Mouse (Mus musculus) adrenal gland, adult 8-10 months (tissue): ENCODE results near the gene Gm20388. TPM values are rescaled to one million over a fixed set of nuclear protein-coding genes. Genes with fewer than 3 reads are reported as not detected.

Experiments used
- DNase-seq: peaks from one replicate; pipeline ENCODE4 v3.0.0; 2022
- total RNA-seq, 4 experiments: library from RNA; stranded (reverse); gene quantifications; 2 replicates each; pipeline ENCODE4 v1.2.4; 2022

The Gm20388 gene
- total RNA-seq, 4 experiments from 2014 or later = 1.7 to 16.9 (median 5.8) TPM

- DNase-seq = no peak
These were observed 531.8 kb downstream of the Gm20388 start for GRCm38 (mm10) chr8:120442306-120443003.

DNA sequence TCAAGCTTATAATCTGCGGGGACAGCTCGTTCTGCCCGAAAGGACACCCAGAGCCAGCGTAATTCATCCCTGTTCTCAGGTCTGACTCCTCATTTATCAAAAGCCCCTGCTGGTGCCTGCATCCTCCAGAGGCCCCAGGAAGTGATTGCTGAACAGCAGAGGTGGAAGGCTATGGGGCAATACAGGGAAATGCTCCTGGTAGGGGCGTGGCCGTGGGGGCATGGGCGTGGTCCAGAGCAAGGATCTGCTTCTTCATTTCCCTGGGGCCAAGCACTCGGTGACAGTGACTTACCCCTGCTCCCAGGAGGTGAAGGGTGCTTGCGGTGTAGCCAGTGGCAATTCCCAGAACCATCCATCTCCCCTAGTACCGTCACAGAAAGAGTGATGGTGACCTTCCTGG lies 534.6 kb downstream of the Gm20388 start:
- no peak for DNase-seq

DNA sequence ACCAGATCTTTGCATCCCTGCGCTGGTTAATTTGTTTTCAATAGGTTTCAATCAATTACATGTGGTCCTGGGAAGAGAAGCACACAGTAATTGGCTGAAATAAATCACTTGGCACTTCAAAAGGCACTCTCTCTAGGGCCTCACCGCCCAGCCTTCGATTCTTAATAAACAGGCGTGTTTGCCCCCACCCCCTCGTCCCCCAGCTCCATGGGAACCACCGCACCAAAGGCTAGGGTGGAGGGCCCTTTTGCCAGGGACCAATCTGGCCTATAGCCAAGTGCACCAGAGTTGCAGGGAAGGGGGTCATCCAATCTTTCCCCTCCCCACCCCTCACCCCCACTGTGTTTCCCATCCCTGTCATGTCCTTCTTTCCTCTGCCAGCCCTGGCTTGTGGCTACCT lies 537.5 kb downstream of the Gm20388 start:
- no peak for DNase-seq

DNA sequence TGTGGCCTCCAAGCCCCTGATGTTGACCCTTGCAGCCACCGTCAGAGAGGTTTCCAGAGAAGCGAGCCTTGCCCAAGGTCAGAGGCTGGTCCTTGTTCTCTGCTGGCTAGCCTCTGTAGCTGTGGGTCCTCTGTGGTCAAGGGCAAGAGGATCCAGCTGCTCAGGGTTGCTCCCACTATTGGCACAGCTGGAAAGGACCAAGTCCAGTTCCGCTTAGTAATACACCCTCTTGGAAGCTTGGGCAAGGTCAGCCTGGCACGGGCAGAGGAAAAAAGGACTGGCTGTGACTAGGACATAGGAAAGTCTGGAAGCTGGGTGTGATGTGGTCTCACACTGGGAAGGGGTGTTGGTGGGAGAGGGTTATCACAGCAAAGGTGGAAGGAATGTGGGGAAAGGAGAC lies 538.5 kb downstream of the Gm20388 start:
- DNase-seq = peak; percentile 90

GRCm38 (mm10) chr8:120449608-120450031 lies 539.0 kb downstream of the Gm20388 start:
- DNase-seq = no peak

DNA sequence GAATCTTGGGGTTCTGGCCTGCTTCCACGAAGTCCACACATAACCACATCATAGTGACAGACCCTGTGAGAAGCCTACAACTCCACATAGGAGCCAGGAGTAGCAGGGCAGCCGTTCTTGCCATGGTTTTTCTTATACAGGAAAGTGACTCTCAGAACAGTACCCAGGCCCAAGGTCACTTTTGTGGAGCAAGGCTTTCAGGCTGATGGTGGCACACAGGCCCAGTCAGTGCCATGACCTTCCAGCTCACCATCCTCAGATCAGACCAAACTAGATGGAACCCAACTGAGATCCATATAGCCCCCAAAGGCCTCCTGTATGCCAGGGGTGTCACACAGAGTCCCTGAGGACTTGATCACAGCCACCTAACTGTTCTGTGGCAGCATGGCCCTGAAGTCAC lies 541.5 kb downstream of the Gm20388 start:
- DNase-seq = no peak

- no peak for DNase-seq
These were observed 543.8 kb downstream of the Gm20388 start for GRCm38 (mm10) chr8:120454404-120454803.

DNA sequence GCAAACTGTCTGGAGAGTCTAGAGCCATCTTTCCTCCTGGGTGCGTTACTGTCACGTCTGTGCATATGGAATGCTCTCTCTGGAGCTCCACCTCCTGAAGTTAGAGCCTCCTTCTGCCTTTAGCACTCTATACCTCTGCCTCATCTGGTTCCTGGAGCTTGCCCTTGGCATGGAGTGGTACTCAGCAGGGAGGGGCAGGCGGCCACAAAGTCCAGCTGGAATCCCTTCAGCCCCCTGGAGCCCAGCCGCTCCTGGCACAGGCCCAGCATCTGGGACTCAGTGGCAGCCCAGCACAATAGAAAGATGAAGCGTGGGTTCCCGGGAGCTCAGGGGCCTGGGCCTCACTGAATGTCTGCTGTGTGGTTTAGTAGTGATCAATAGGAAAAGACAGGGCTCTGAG lies 549.7 kb downstream of the Gm20388 start:
- DNase-seq = no peak

DNA sequence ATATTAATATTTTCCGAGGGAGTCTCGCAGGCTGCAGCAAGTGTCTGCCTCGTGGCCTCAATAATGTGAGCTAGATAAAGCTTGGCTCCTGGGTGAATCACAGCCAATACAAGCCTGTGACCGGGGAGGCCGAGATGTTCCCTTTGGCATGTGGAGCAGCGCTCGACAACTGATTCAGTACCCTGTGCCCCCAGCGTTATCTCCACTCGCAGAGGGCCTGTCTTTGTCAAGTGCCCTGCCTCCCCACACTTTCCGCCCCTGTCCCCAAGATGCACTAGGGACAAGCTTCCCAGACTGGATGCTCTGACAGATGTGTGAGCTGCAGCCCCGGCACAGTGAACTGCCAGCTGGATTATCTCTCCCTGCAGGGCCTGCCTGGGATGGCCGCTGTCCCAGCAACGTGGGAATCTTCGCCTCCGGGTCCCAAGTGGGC lies 551.5 kb downstream of the Gm20388 start:
- DNase-seq = no peak

- DNase-seq = no peak
These were observed 552.0 kb downstream of the Gm20388 start for GRCm38 (mm10) chr8:120462611-120463010.

GRCm38 (mm10) chr8:120463918-120464584 lies 553.4 kb downstream of the Gm20388 start:
- no peak for DNase-seq

DNA sequence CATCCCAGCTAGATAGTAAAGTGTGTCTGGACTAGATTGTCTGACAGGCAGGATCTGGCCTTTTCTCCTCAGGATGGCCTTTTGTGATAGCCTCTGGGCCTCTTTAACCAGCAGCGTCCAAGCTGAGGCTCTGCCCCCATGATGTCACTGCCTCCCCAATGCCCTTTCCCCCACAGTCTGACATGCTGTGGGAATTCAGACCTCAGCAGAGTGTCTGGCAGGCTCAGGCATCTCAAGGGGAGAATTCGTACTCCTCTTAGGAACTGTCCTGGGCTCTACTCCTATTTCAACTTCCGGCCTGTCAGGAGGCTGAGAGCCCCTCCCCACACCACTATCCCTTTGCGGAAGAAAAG lies 553.9 kb downstream of the Gm20388 start:
- DNase-seq = no peak

- DNase-seq = no peak
These were observed 555.1 kb downstream of the Gm20388 start for GRCm38 (mm10) chr8:120465710-120466109.

- DNase-seq = no peak
These were observed 555.6 kb downstream of the Gm20388 start for GRCm38 (mm10) chr8:120466266-120466665.

- DNase-seq = no peak
These were observed 557.0 kb downstream of the Gm20388 start for GRCm38 (mm10) chr8:120467598-120467997.

GRCm38 (mm10) chr8:120470170-120470569 lies 559.5 kb downstream of the Gm20388 start:
- DNase-seq = no peak

DNA sequence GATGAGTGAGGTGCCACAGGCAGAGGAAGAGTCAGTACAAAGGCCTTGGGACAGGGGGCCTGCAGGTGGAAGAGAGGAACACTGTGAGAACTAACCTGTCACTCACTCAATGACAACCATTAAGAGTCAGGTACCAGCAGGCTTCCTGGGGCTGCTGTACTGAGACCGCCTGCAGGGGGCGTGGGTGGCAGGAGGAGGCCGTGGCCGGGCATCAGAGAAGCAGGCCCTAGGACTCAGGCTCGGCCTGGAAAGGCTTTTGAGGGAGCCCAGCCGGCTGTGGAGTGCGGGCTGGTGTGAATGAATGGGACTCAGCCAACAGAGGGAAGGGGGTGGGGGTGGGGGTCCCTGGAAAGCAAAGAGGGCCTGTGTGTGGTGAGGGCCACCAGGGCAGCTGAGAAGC lies 560.5 kb downstream of the Gm20388 start:
- no peak for DNase-seq

- DNase-seq = no peak
These were observed 561.1 kb downstream of the Gm20388 start for GRCm38 (mm10) chr8:120471752-120472151.

GRCm38 (mm10) chr8:120472230-120472629 lies 561.6 kb downstream of the Gm20388 start:
- DNase-seq = no peak

DNA sequence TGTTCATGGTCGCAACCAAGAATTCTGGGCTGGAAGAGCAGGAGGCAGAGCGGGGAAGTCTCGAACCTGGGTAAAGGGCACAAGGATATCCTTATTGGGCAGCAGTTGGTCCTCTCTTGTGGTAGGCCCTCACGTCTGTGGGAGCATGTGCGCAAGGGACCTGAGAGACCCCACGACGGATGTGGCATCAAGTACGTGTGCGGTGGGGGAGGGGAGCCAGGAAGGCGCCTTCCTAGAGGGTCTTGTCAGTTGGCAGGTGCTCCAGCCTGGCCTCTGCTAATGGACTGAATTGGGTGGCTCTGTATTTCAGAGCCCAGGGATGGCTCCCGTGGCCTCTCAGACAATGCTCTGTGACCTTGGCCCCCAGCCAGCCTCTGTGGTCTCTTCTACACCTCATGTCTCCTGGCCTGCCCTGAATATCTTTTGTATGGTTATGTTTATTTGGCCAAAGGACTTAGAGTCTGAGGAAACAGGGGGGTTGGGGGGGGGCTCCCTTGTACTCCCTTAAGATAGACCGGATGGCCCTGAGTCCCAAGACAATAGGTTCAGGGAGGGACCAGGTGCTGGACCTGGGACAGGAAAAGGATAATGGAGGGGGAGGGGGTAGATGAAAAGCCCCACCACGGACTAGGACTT lies 563.2 kb downstream of the Gm20388 start:
- DNase-seq = no peak

DNA sequence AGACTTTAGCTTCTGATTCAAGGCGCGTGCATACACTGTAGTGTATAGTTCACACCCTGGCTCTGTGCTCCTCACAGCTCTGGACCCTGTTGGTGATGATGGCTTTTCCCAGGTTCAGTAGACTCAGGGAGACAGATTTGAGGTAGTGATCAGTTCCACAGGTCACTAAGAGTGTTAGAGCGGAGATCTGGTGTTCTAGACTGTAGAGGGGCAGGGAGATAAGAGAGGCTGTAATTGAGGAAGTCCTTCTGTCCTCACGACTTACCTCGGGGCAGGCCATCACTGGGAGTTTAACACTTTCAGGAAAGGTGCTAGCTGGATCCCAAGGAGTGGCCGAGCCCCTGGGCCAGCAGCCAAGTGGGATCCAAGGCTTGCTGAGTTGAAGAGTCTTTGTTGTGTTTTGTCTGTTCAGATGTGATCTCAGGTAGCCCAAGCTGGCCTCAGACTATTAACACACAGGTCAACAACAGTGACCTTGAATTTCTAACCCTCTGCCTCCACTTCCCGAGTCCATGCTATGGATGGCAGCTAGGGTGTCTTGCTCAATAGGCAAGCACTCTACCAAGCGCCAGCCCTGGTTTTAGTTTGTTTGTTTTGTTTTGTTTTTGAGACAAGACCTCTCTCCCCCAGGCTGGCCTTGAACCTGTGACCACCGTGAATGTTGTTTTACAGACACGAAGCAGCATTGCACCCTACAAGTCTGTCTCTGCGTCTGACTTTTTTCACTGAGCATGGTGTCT lies 564.0 kb downstream of the Gm20388 start:
- no peak for DNase-seq

- DNase-seq = no peak
These were observed 565.0 kb downstream of the Gm20388 start for GRCm38 (mm10) chr8:120475462-120476201.
